Mouse (Mus musculus) adrenal gland, adult (tissue): ENCODE data around the gene Atg16l2.

Source experiments
- DNase-seq, 2 experiments: peaks; one replicate each; pipeline ENCODE4 v3.0.0; 2022 to 2023; ENCODE audit warnings: low spot score in 1 of 2; ENCODE audit not compliant: inconsistent age in 2 of 2

Gene Atg16l2

GRCm38 (mm10) chr7:101323141-101323594 lies 21.1 kb upstream of the Atg16l2 start:
- peak in 1 of 2 experiments; percentile 51 for DNase-seq

- DNase-seq, result peak; percentile 67 to 82
Observed at GRCm38 (mm10) chr7:101321218-101321827, 19.3 kb upstream of the Atg16l2 start.

GRCm38 (mm10) chr7:101320399-101321217 lies 18.6 kb upstream of the Atg16l2 start:
- DNase-seq, result peak; percentile 64 to 80

GRCm38 (mm10) chr7:101319796-101320195 lies 17.7 kb upstream of the Atg16l2 start:
- DNase-seq, result no peak

- no peak for DNase-seq
Observed at GRCm38 (mm10) chr7:101318848-101319247, 16.8 kb upstream of the Atg16l2 start.

GRCm38 (mm10) chr7:101317014-101317413 lies 15.0 kb upstream of the Atg16l2 start, which contains the start of gene Stard10:
Gene Stard10 (plus strand): TSS chr7:101317086.
- DNase-seq, result no peak

GRCm38 (mm10) chr7:101316591-101317001 lies 14.5 kb upstream of the Atg16l2 start:
- DNase-seq, result no peak

GRCm38 (mm10) chr7:101315699-101316098 lies 13.6 kb upstream of the Atg16l2 start:
- no peak for DNase-seq

GRCm38 (mm10) chr7:101314396-101314795 lies 12.3 kb upstream of the Atg16l2 start:
- DNase-seq, result no peak

- no peak for DNase-seq
Observed at GRCm38 (mm10) chr7:101313033-101313432, 11.0 kb upstream of the Atg16l2 start.

GRCm38 (mm10) chr7:101311061-101311460 lies 9.0 kb upstream of the Atg16l2 start:
- DNase-seq, result no peak

GRCm38 (mm10) chr7:101310327-101311028 lies 8.4 kb upstream of the Atg16l2 start:
- peak; percentile 98 to 99 for DNase-seq

GRCm38 (mm10) chr7:101309985-101310326 lies 7.9 kb upstream of the Atg16l2 start:
- no peak for DNase-seq

GRCm38 (mm10) chr7:101306841-101307240 lies 4.8 kb upstream of the Atg16l2 start:
- no peak for DNase-seq

GRCm38 (mm10) chr7:101302691-101303090 lies 640 bp upstream of the Atg16l2 start:
- no peak for DNase-seq

GRCm38 (mm10) chr7:101301361-101301880 lies 630 bp downstream of the Atg16l2 start:
- DNase-seq, result no peak

- no peak for DNase-seq
Observed at GRCm38 (mm10) chr7:101298375-101298774, 3.7 kb downstream of the Atg16l2 start.

GRCm38 (mm10) chr7:101297023-101297405 lies 5.0 kb downstream of the Atg16l2 start:
- no peak for DNase-seq

- DNase-seq, result peak; percentile 74 to 85
Observed at GRCm38 (mm10) chr7:101296252-101297022, 5.6 kb downstream of the Atg16l2 start.

- DNase-seq, result no peak
Observed at GRCm38 (mm10) chr7:101295438-101295837, 6.6 kb downstream of the Atg16l2 start.

- no peak for DNase-seq
Observed at GRCm38 (mm10) chr7:101293611-101294010, 8.4 kb downstream of the Atg16l2 start.
